Comparison of ENCODE assay signal across 1 mouse cellular context in the genomic region with DNA sequence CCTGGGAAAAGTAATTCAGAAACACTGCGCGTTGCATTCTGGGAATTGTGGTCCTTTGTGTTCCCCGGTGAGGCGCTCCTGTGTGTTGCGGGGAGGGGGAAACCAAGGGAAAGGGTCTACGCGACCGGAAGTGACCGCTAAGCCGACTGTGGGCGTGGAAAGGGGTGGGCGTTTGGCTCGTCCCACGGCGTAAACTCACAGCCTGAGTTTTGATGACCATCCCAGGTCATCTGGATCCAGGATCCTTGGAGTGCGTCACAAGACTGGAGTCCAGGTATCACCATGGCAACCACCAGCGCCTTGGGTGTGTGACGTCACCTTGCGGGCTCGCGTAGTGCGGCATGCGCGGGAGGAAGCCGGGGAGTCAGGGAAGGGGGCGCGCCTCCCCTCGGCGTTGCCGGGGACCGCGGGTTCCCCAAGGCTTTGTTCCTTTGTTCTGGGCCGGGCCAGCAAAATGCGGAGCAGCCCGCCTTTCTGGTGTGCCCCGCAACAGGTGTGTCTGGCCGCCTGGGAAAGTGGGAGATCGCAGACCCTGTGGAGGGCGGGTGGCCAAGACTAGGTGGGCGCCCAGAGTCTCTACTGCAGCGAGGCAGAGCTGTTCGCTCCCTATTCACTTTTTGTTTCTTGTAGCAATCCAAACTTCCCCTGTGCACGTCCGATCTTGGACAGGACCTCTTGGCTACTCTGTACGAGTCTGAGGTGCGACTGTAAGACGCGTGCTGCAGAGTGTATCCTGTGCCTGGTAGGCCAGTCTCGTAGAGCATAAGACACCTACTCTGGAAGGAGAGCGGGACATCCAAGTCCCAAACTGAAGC.
A peak's percentile ranks its signal among the peaks of the same experiment; 100 is the strongest.
TF ChIP-seq lines count a peak whose summit lies in the region.

A gene (plus strand): TSS at position 169 of the 815 bp plus-strand sequence.

TF ChIP-seq in CH12.LX, 34 proteins besides CTCF, POLR2A, EP300 and RAD21 (continued from another document):
- TF ChIP-seq CHD2 (IDR thresholded peaks at IDR 0.05; ENCODE audit: low read length) (0 out of 2 replicates have a peak, but pooled peaks have one; percentile 5), IRF4 (IDR thresholded peaks at IDR 0.05; ENCODE audit: low read depth, low read length) (no peak; the same call in none of the 2 replicates)
